Mouse (Mus musculus): Measurements from ENCODE around the gene Irak1bp1.

Gene Irak1bp1

DNA sequence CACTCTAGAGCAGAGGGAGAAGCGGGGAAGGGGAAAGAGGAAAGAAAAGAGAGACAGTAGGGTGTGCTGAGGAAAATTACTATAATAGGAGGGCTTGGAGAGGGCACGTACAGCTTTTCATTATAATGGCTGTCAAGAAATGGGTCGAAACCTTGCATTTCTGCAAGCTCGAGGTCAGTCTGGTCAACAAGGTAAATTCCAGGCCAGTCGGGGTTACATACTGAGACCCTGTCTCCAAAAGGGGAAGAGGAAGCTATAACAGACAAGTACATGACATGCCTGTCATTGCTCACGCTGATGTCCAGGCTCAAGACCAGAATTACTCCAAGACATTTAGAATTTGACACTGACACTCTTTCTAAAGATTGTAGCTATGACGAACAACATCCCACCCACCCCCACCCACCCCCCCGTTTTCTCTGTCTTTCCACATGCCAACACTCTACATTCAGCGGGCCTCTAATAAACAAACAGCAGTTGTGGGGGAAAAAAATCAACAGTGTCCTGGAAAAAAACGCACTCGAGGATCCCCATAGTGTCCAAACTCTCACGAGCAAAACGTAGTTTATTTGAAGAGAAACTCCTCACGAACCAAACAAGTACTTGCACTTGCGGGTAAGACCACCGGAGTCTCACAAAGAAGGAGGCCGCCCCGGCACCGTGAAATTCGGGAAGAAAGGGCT lies at the start of gene Irak1bp1:
TSS of gene Irak1bp1 (plus strand) at position 534 of the 683 bp plus-strand sequence.
- DNase-seq (ENCODE audit: low read depth, low spot score) = no peak

- DNase-seq (ENCODE audit: low read depth, low spot score) = no peak
Measured at GRCm38 (mm10) chr9:82788375-82788774, 41.0 kb upstream of the Irak1bp1 start.

- DNase-seq (ENCODE audit: low read depth, low spot score) = no peak
Measured at GRCm38 (mm10) chr9:82800360-82800759, 29.0 kb upstream of the Irak1bp1 start.

- no peak for DNase-seq (ENCODE audit: low read depth, low spot score)
Measured at GRCm38 (mm10) chr9:82807129-82807528, 22.2 kb upstream of the Irak1bp1 start.

- DNase-seq (ENCODE audit: low read depth, low spot score) = no peak
Measured at GRCm38 (mm10) chr9:82807635-82808034, 21.7 kb upstream of the Irak1bp1 start.

DNA sequence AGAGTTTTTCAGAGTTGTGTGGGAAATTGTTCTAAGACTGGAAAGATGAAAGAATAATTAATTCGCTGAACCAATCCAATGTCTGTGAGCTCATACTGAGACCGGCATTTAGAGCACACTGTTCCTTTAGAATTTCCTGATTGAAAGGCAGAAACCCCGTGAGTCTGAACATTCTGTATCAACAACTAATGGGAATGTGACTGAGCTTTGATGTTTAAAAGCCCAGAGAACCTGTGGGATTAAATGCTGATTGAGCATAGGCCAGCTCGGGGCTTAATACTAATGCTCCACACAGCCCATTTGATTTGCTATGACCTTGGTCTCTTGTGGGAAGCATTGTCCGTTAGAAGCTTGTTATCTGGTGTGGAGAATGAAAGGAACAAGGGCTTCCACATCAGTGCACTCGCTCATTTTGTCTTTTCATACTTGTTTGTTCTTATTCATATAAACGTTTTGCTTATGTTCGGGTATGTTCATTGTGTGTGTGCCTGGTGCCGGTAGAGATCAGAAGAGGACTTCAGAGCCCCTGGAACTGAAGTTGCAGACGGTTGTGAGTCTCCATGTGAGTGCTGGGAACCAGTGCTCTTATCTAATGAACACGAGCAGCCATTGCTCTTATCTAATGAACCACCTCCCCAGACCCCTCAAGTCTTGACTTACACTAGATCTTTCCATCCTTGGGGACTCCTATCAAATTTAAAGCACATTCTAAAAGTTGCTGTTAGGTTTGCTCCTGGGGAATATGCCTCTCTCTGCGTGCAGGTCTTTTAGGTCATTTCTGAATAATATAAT lies 17.0 kb upstream of the Irak1bp1 start:
- DNase-seq (ENCODE audit: low read depth, low spot score) = no peak

DNA sequence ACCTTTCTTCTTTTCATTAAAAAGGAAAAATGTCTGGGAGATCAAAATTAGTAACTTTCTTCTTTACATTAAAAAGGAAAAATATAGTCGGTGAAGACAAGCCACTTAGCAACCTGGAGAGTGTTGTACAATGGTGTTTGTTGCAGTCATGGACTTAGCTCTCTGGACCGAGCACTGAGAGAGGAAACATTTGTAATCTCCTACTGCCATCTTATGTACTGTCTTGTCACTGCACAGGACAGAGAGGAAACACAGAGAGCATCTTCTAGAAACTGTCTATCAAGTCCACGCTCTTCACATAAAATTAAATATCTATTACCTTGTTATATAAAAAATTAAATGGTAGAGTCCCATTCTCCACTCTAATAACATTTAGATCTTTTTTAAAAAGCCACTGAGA lies 14.8 kb upstream of the Irak1bp1 start:
- DNase-seq (ENCODE audit: low read depth, low spot score) = no peak

DNA sequence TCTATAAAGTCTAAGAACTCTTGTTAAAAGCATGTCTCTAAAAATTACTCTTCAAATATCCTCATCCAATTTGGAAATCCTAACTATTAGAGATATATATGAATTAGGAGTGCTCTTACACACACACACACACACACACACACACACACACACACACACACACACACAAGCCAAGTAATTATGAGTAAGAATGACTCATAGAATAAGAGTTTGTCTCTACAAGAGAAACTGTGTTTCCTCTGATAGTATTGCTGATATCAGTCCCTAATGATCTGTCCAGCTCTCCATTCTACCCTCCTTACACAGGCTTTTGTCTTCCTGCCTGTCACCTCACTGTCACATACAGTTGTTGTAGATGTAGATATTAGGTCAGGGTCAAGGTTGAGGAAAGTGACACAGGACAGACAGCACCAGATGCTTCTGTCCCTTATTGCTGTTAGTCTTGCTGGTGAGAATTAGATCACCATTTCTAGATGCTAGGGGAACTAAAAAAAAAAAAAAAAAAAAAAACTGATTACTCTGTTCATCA lies 14.0 kb upstream of the Irak1bp1 start:
- DNase-seq (ENCODE audit: low read depth, low spot score) = no peak

GRCm38 (mm10) chr9:82826426-82826825 lies 2.9 kb upstream of the Irak1bp1 start:
- DNase-seq (ENCODE audit: low read depth, low spot score) = peak; percentile 40

GRCm38 (mm10) chr9:82829693-82830430 lies 522 bp downstream of the Irak1bp1 start:
- DNase-seq (ENCODE audit: low read depth, low spot score) = peak; percentile 94

DNA sequence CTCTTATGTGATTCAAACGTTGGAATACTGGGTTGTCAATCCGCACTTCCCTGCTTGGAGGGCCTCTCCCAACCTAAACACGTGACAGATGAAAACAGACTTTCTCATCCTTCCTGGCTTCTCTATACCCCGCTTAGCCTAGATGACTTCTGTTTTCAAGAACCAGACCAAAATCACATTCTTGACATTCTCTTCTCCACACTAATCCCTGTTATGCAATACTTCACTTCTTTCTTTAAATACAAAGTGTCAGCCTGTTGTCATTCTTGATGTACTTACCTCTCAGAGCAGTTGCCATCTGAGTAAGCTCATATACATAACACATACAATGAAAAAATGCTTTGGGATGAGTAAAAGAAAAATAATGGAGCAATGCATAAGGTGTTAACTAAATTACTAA lies 2.6 kb downstream of the Irak1bp1 start:
- peak; percentile 32 for DNase-seq (ENCODE audit: low read depth, low spot score)

DNA sequence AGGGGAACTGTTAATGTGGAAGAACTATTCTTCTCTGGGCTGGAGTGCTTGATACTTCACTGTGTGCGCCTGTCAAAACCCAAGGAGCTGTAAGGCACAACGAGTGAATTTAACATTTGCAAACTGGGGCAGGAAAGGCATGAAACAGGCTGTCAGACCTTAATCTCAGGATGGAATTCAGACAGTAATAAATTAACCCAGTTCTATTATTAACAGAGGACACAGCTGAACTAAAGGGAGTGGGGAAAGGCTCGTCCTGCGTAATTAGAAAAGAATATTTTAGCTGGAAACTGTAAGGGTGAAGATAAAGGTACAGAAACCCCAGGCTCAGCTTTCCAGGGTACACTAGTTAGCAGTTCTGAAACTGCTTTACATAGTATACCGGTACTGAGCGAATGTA lies 6.6 kb downstream of the Irak1bp1 start:
- no peak for DNase-seq (ENCODE audit: low read depth, low spot score)

DNA sequence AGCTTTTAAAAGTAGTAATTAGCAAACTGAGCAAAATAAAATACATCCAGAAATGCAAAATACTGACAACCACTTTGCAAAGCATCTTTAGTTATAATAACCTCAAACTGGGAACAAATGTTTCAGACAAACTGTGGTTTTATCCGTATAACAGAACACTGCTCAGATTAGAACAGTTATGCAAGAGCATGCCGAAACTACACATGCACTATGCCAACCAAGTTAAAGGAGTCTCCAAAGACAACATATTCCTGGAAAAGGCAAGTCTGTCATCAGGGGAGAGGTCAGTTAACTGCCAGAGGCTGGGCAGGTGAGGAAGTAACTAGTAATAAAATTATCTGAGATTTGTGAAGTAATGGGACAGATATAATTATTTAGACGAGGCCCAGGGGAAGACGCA lies 13.3 kb downstream of the Irak1bp1 start:
- DNase-seq (ENCODE audit: low read depth, low spot score) = no peak

DNA sequence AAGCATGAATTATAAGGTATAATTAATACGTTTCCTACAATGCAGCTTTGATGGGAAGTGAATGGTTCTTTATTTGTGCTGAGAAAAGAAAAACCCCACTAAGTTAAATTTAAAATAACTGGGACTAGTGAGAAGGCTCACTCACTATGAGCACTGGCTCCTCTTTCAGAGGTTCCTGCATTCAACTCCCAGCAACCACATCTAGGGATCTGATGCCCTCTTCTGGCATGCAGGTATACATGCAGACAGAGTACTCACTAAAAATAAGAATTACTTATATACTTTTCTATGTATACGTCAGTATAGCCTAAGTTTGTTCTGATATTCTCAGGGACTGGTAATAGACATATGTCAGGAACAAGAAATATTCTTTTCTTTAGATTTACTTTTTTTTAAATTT lies 24.7 kb downstream of the Irak1bp1 start:
- peak; percentile 21 for DNase-seq (ENCODE audit: low read depth, low spot score)

- no peak for DNase-seq (ENCODE audit: low read depth, low spot score)
Measured at GRCm38 (mm10) chr9:82854973-82855614, 25.8 kb downstream of the Irak1bp1 start.

- no peak for DNase-seq (ENCODE audit: low read depth, low spot score)
Measured at GRCm38 (mm10) chr9:82856241-82856640, 26.9 kb downstream of the Irak1bp1 start.

DNA sequence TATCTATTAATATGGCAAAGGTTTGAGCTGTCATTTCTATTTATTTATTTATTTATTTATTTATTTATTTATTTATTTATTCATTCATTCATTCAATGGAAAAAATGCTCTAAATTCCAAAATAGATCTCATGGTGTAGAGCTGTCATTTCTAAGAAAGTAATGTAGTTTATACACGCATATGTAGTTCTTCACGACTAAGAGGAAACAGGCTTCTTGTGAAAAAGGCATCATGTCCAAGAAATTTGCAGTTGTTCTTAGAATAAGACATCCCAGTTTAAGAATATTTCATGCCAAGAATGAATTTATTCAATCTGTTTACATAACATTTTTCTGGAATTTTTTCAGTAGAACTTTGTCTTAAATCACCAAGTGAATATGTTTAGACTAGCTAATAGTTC lies 31.5 kb downstream of the Irak1bp1 start:
- no peak for DNase-seq (ENCODE audit: low read depth, low spot score)

GRCm38 (mm10) chr9:82861316-82861715 lies 32.0 kb downstream of the Irak1bp1 start:
- DNase-seq (ENCODE audit: low read depth, low spot score) = no peak

- DNase-seq (ENCODE audit: low read depth, low spot score) = no peak
Measured at GRCm38 (mm10) chr9:82861775-82862430, 32.6 kb downstream of the Irak1bp1 start.

DNA sequence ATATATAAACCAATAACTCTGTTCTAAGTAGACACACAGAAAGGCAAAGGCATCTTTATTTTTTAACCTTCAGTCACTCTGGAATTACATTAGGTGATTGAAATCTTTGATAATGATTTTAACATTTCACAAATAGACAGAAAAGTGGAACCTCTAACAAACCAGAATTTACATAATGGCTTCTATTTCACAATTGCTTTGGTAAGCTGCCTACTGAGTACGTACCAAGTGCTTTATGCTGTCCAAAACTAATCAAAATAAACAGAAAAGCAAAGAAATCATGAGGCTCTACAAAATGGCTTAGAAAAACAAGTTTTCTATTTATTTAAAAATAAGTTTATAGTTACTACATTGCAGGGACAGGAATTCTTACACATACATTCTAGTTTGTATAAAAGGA lies 36.8 kb downstream of the Irak1bp1 start:
- no peak for DNase-seq (ENCODE audit: low read depth, low spot score)

DNA sequence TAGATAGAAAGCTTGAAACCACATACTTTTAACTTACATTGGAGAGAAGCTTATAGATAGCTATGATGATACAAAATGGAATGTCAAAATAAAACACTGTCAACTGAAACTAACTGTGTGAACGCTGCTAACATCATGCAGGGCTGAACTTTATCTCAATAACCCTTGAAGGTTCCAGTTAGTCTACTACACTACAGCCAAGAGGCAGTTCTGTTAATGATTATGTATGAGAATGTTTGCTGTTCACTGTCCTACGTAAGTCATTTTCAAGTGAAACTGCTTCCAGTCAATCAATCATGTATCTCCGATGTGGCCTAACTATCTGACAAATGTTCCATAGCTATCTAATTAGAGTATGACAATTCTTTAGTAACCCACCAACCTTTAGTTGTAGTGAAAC lies 38.4 kb downstream of the Irak1bp1 start:
- no peak for DNase-seq (ENCODE audit: low read depth, low spot score)
